Mouse (Mus musculus) CH12.LX (cell line): ENCODE results near the gene Aarsd1. TPM values are rescaled to one million over a fixed set of nuclear protein-coding genes. Genes with fewer than 3 reads are reported as not detected.

Experiments
- DNase-seq: peaks from one replicate; pipeline ENCODE4 v3.0.0-alpha.2; 2013; ENCODE audit errors: extremely low read depth
- H3K27ac ChIP-seq: 2 replicates; pipeline ENCODE4 v1.5.1; 2012; ENCODE audit warnings: low read depth, mild to moderate bottlenecking, control low read depth, moderate library complexity; ENCODE audit not compliant: insufficient read depth
- H3K27me3 ChIP-seq: replicated peaks from 2 replicates; pipeline ENCODE3; 2012; ENCODE audit warnings: inconsistent platforms
- H3K36me3 ChIP-seq, 2 experiments: replicated peaks in 1 of 2; 2 replicates each; pipeline versions ENCODE3 to v1.6.1; 2012; ENCODE audit warnings: inconsistent platforms in 1 of 2, low read length in 1 of 2, mild to moderate bottlenecking in 1 of 2, mixed read lengths in 1 of 2, moderate library complexity in 1 of 2; ENCODE audit not compliant: control insufficient read depth in 1 of 2, insufficient read depth in 1 of 2
- H3K4me1 ChIP-seq, 2 experiments: 2 replicates each; pipeline ENCODE4 v1.6.1; 2012; ENCODE audit warnings: inconsistent platforms in 1 of 2, moderate library complexity in 1 of 2; ENCODE audit not compliant: insufficient read depth in 2 of 2, control insufficient read depth in 1 of 2
- H3K4me2 ChIP-seq: 2 replicates; pipeline ENCODE4 v1.6.1; 2012; ENCODE audit warnings: low read depth, mild to moderate bottlenecking, control low read depth; ENCODE audit not compliant: poor library complexity, insufficient read depth, severe bottlenecking
- H3K4me3 ChIP-seq, 3 experiments: fragments of 150-350 bp in 1 of 3; sonication (generic) in 1 of 3; replicated peaks in 1 of 3; 2 replicates each; pipeline versions ENCODE3 to v1.5.1; 2011 to 2012; ENCODE audit warnings: low read depth in 2 of 3, low read length in 2 of 3, mild to moderate bottlenecking in 2 of 3, moderate library complexity in 2 of 3, control low read depth in 1 of 3, improper control_type of control experiment in 1 of 3, inconsistent platforms in 1 of 3, mixed read lengths in 1 of 3; ENCODE audit not compliant: poor library complexity in 1 of 3
- H3K79me2 ChIP-seq: replicated peaks from 2 replicates; pipeline ENCODE4 v1.6.1; 2012; ENCODE audit warnings: mild to moderate bottlenecking, moderate library complexity; ENCODE audit not compliant: control insufficient read depth, poor library complexity, insufficient read depth, severe bottlenecking; ENCODE audit errors: extremely low read depth
- H3K9ac ChIP-seq: 2 replicates; pipeline ENCODE4 v1.6.1; 2012; ENCODE audit warnings: low read depth, mild to moderate bottlenecking, control low read depth, moderate library complexity; ENCODE audit not compliant: insufficient read depth
- H3K9me3 ChIP-seq: replicated peaks from 2 replicates; pipeline ENCODE3; 2012; ENCODE audit warnings: low read length, inconsistent platforms, mixed read lengths
- CTCF ChIP-seq, 2 experiments: IDR thresholded peaks in 1 of 2; conservative IDR thresholded peaks in 1 of 2; 2 replicates each; pipeline ENCODE4 v1.5.1; 2011 to 2012; ENCODE audit warnings: low read depth in 2 of 2, low read length in 2 of 2, improper control_type of control experiment in 1 of 2, inconsistent platforms in 1 of 2, mild to moderate bottlenecking in 1 of 2, moderate library complexity in 1 of 2
- EP300 ChIP-seq: IDR thresholded peaks from 2 replicates; pipeline ENCODE4 v1.6.1; 2011; ENCODE audit warnings: low read length, improper control_type of control experiment
- GABPA ChIP-seq: IDR thresholded peaks from 2 replicates; pipeline ENCODE4 v1.6.1; 2012; ENCODE audit warnings: low read depth, low read length, improper control_type of control experiment, inconsistent platforms; ENCODE audit not compliant: insufficient replicate concordance
- HCFC1 ChIP-seq: IDR thresholded peaks from 2 replicates; pipeline ENCODE4 v1.6.1; 2012; ENCODE audit warnings: low read depth, mild to moderate bottlenecking, inconsistent platforms, low read length, improper control_type of control experiment
- IRF4 ChIP-seq: IDR thresholded peaks from 2 replicates; pipeline ENCODE4 v1.6.1; 2014; ENCODE audit warnings: low read depth, mild to moderate bottlenecking, inconsistent platforms, low read length, improper control_type of control experiment
- JUN ChIP-seq: IDR thresholded peaks from 2 replicates; pipeline ENCODE4 v1.6.1; 2011; ENCODE audit warnings: low read depth, mild to moderate bottlenecking, low read length, improper control_type of control experiment, moderate library complexity; ENCODE audit not compliant: insufficient read depth
- JUND ChIP-seq: conservative IDR thresholded peaks from 2 replicates; pipeline ENCODE4 v1.6.1; 2011; ENCODE audit warnings: low read depth, low read length, improper control_type of control experiment
- MAFK ChIP-seq: IDR thresholded peaks from 2 replicates; pipeline ENCODE4 v1.6.1; 2011; ENCODE audit warnings: low read length, improper control_type of control experiment; ENCODE audit not compliant: insufficient replicate concordance
- MAX ChIP-seq: IDR thresholded peaks from 2 replicates; pipeline ENCODE4 v1.6.1; 2011; ENCODE audit warnings: low read length, improper control_type of control experiment
- MAZ ChIP-seq: IDR thresholded peaks from 2 replicates; pipeline ENCODE4 v1.6.1; 2012; ENCODE audit warnings: low read depth, mild to moderate bottlenecking, inconsistent platforms, low read length, improper control_type of control experiment, moderate library complexity
- MXI1 ChIP-seq: IDR thresholded peaks from 2 replicates; pipeline ENCODE4 v1.6.1; 2011; ENCODE audit warnings: mild to moderate bottlenecking, low read depth, low read length, improper control_type of control experiment
- NELFE ChIP-seq: IDR thresholded peaks from 2 replicates; pipeline ENCODE4 v1.6.1; 2011; ENCODE audit warnings: low read depth, low read length, improper control_type of control experiment
- PAX5 ChIP-seq: IDR thresholded peaks from 2 replicates; pipeline ENCODE4 v1.6.1; 2012; ENCODE audit warnings: low read length, inconsistent platforms, mixed read lengths
- POLR2AphosphoS2 ChIP-seq: IDR thresholded peaks from 2 replicates; pipeline ENCODE4 v1.6.1; 2011; ENCODE audit warnings: low read depth, low read length, improper control_type of control experiment
- RCOR1 ChIP-seq: conservative IDR thresholded peaks from 2 replicates; pipeline ENCODE4 v1.6.1; 2012; ENCODE audit warnings: low read depth, mild to moderate bottlenecking, inconsistent platforms, low read length, improper control_type of control experiment
- TBP ChIP-seq: conservative IDR thresholded peaks from 2 replicates; pipeline ENCODE4 v1.6.1; 2011; ENCODE audit warnings: low read depth, low read length, improper control_type of control experiment
- UBTF ChIP-seq: IDR thresholded peaks from 2 replicates; pipeline ENCODE4 v1.6.1; 2012; ENCODE audit warnings: low read depth, mild to moderate bottlenecking, inconsistent platforms, low read length, improper control_type of control experiment, moderate library complexity
- USF2 ChIP-seq: conservative IDR thresholded peaks from 2 replicates; pipeline ENCODE4 v1.6.1; 2011; ENCODE audit warnings: low read depth, low read length, improper control_type of control experiment
- ZC3H11A ChIP-seq: IDR thresholded peaks from 2 replicates; pipeline ENCODE4 v1.6.1; 2012; ENCODE audit warnings: low read depth, mild to moderate bottlenecking, inconsistent platforms, low read length, improper control_type of control experiment
- ZKSCAN1 ChIP-seq: IDR thresholded peaks from 2 replicates; pipeline ENCODE4 v1.6.1; 2012; ENCODE audit warnings: low read depth, inconsistent platforms, low read length, improper control_type of control experiment, borderline replicate concordance
- dilution Hi-C: fragments of 300-500 bp; cut with MboI; formaldehyde crosslinking; loops from 2 replicates; pipeline ENCODE4 v1.14.3; 2020; ENCODE audit warnings: low sequenced_read_pairs; ENCODE audit not compliant: extremely low pct_unique_long_range_greater_than_20kb, extremely low pct_ligation_motif_present
- in situ Hi-C: fragments of 300-500 bp; cut with MboI; formaldehyde crosslinking; loops from 3 replicates; pipeline ENCODE4 v1.14.3; 2019; ENCODE audit warnings: low sequenced_read_pairs, low pct_ligation_motif_present, low pct_unique_long_range_greater_than_20kb, mixed read lengths
- polyA plus RNA-seq: library from polyadenylated mRNA; unstranded; fragments of >175 nt; gene quantifications from 2 replicates; pipeline ENCODE4 v1.2.1, GENCODE M21; 2012; ENCODE audit warnings: low read depth; ENCODE audit not compliant: insufficient read length
- total RNA-seq, 2 experiments: library from RNA; depleted of rRNA; stranded (reverse); fragments of 300-350 nt in 1 of 2; fragments of >200 nt in 1 of 2; gene quantifications; 2 replicates each; pipeline ENCODE4 v1.2.3; 2012 to 2014

Aarsd1 gene
- total and polyA plus RNA-seq, 3 experiments: 81.5 to 133 (median 84.5) TPM

GRCm38 (mm10) chr11:101460321-101460720 is 42.9 kb upstream of the Aarsd1 start:
- dilution Hi-C loops (no loop called here), in situ Hi-C loops (no loop called here)
- H3K9ac ChIP-seq: no peak overlapping the region
- no peaks in the 10 kb centered on the region for H3K27me3 ChIP-seq
- TF ChIP-seq ZKSCAN1: no peak
- no peak for TF ChIP-seq MAFK
- TF ChIP-seq MAX: no peak
- no peak for TF ChIP-seq POLR2AphosphoS2
- no peak for TF ChIP-seq PAX5
- TF ChIP-seq IRF4: no peak
- no peak for TF ChIP-seq JUND
- TF ChIP-seq ZC3H11A: no peak
- TF ChIP-seq JUN: no peak
- TF ChIP-seq USF2: no peak
- no peak for TF ChIP-seq CTCF (conservative IDR thresholded peaks at IDR 0.05 in 1 of 2, IDR thresholded peaks at IDR 0.05 in 1 of 2; ENCODE audit: low read depth in 2 of 2, low read length in 2 of 2)
- no peak for TF ChIP-seq HCFC1
- TF ChIP-seq EP300: no peak
- no peak for TF ChIP-seq MXI1
- TF ChIP-seq TBP: no peak
- no peak for TF ChIP-seq RCOR1
- TF ChIP-seq NELFE: no peak
- no peak for TF ChIP-seq UBTF
- no peak for TF ChIP-seq MAZ
- no peak for TF ChIP-seq GABPA
- H3K4me2 ChIP-seq: no peak overlapping the region
- peaks cover 18 to 50% of the 10 kb centered on the region in 2 experiments for H3K4me1 ChIP-seq
- no peaks in the 10 kb centered on the region for H3K79me2 ChIP-seq
- H3K9me3 ChIP-seq: no peaks in the 10 kb centered on the region
- no peak overlapping the region for H3K4me3 ChIP-seq
- no peak for DNase-seq
- H3K36me3 ChIP-seq: peaks cover 48 to 68% of the 10 kb centered on the region in 2 experiments
- no peak overlapping the region for H3K27ac ChIP-seq

GRCm38 (mm10) chr11:101459716-101460115 is 42.3 kb upstream of the Aarsd1 start:
- dilution Hi-C loops (no loop called here), in situ Hi-C loops (no loop called here)
- Histone ChIP-seq H3K79me2 (no peaks in the 10 kb centered on the region), H3K4me2 (no peak overlapping the region), H3K4me3 (no peak overlapping the region), H3K27ac (no peak overlapping the region), H3K9ac (no peak overlapping the region), H3K27me3 (no peaks in the 10 kb centered on the region), H3K36me3 (peaks cover 48 to 74% of the 10 kb centered on the region in 2 experiments), H3K9me3 (no peaks in the 10 kb centered on the region), H3K4me1 (peaks cover 18 to 50% of the 10 kb centered on the region in 2 experiments)
- DNase-seq: no peak
- TF ChIP-seq GABPA (no peak), CTCF (conservative IDR thresholded peaks at IDR 0.05 in 1 of 2, IDR thresholded peaks at IDR 0.05 in 1 of 2; ENCODE audit: low read depth in 2 of 2, low read length in 2 of 2) (no peak), HCFC1 (no peak)
